Mouse (Mus musculus) layer of hippocampus, adult 2 months (tissue): ENCODE results near the gene Eif2b1. TPM values are rescaled to one million over a fixed set of nuclear protein-coding genes. Genes with fewer than 3 reads are reported as not detected.

Experiments used
- DNase-seq, 2 experiments: peaks; one replicate each; pipeline ENCODE4 v3.0.0; 2022; ENCODE audit warnings: low spot score in 2 of 2
- H3K27ac ChIP-seq: fragments of 200-600 bp; 2 replicates; pipeline ENCODE4 v1.8.1; 2022
- H3K4me3 ChIP-seq: fragments of 200-600 bp; 2 replicates; pipeline ENCODE4 v1.8.1; 2022; ENCODE audit warnings: mild to moderate bottlenecking
- CTCF ChIP-seq: fragments of 200-600 bp; conservative IDR thresholded peaks from 2 replicates; pipeline ENCODE4 v1.8.1; 2022; ENCODE audit warnings: antibody characterized with exemption, mild to moderate bottlenecking, moderate library complexity
- total RNA-seq, 2 experiments: library from RNA; stranded (reverse); gene quantifications; 2 replicates each; pipeline ENCODE4 v1.2.3; 2021

Gene Eif2b1
- total RNA-seq, 2 experiments from 2014 or later, result 36.7 to 36.8 TPM

DNA sequence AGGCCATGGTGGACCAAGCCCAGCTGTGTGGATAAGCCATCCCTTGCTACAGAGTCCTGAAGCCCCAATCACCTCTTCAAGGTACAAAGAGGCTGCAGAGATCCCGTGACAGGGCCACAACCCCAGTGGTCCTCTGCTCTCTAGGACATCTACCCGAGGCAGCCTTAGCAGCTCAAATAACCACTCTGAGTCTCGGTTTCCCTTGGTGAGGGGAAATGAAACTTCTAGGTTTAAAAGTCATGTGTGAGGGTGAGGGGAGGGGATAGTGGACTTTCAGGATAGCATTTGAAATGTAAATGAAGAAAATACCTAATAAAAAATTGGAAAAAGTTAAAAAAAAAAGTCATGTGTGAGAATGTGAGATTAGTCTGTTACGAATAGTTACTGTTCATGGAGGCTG lies 57.3 kb downstream of the Eif2b1 start:
- TF ChIP-seq CTCF, result no peak
- H3K27ac ChIP-seq, result peak overlapping the region; percentile 94
- no peak for DNase-seq
- no peak overlapping the region for H3K4me3 ChIP-seq

Other genes starting within 250 kb of the Eif2b1 start
- gene Cdk2ap1, start 216.0 kb downstream of the Eif2b1 start, total RNA-seq, result 10 to 100 TPM; 83.6 TPM
- gene Sbno1, start 153.1 kb downstream of the Eif2b1 start, total RNA-seq, result 100 to 1,000 TPM; 157 to 166 TPM
- gene Kmt5a, start 139.2 kb downstream of the Eif2b1 start, total RNA-seq, result 10 to 100 TPM; 55.8 to 70.3 TPM
- gene Rilpl2, start 100.8 kb downstream of the Eif2b1 start, total RNA-seq, result 10 to 100 TPM; 19.3 TPM
- gene Snrnp35, start 96.0 kb downstream of the Eif2b1 start, total RNA-seq, result 10 to 100 TPM; 25.7 to 25.9 TPM
- 10 to 100 TPM; 69.1 to 78.2 TPM for gene Rilpl1, start 47.7 kb downstream of the Eif2b1 start, total RNA-seq
- gene Tmed2, start 38.4 kb downstream of the Eif2b1 start, total RNA-seq, result 10 to 100 TPM; 97.4 to 99.3 TPM
- 10 to 100 TPM; 27.4 to 32.6 TPM for gene Ddx55, start 26.3 kb downstream of the Eif2b1 start, total RNA-seq
- 10 to 100 TPM; 31.7 to 35.7 TPM for gene Gtf2h3, start within 50 bp of the Eif2b1 start, total RNA-seq
- 10 to 100 TPM; 54.3 to 63.9 TPM for gene Atp6v0a2, start 49.4 kb upstream of the Eif2b1 start, total RNA-seq
- under 1 TPM; 0.32 to 0.38 TPM for gene Dnah10, start 146.0 kb upstream of the Eif2b1 start, total RNA-seq